Mouse (Mus musculus) ovary, postnatal 10 days (tissue): ENCODE data around the gene Gm17079.
"Not testable (repeated sequence)": the region's sequence is repeated elsewhere in the genome, so short reads cannot be mapped to it uniquely, and the experiment has no call there.

ENCODE experiments used
- DNase-seq: peaks from one replicate; pipeline ENCODE4 v3.0.0; 2022; ENCODE audit warnings: low spot score

Gm17079 gene

DNA sequence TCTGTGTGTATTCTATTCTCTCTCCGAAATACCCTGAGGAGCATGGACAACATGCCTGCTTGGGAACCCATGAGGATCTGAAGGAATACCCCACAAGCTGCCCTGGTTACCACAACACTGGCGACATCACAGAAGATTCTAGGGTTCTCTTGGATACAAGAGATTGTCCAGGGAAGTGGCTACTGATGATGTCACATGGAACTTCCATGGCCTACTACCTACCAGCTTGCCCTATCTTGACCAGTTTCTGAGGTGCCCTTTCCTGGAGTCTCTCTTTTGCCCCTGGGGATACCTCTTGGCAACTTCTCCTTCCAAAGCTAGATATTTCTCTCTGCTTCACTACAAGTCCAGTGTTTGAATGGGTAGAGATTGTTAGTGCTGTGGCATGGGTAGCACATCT lies at the start of gene Gm17079:
TSS of gene Gm17079 (minus strand) at position 101 of the 400 bp plus-strand sequence.
- DNase-seq = not testable (repeated sequence)

DNA sequence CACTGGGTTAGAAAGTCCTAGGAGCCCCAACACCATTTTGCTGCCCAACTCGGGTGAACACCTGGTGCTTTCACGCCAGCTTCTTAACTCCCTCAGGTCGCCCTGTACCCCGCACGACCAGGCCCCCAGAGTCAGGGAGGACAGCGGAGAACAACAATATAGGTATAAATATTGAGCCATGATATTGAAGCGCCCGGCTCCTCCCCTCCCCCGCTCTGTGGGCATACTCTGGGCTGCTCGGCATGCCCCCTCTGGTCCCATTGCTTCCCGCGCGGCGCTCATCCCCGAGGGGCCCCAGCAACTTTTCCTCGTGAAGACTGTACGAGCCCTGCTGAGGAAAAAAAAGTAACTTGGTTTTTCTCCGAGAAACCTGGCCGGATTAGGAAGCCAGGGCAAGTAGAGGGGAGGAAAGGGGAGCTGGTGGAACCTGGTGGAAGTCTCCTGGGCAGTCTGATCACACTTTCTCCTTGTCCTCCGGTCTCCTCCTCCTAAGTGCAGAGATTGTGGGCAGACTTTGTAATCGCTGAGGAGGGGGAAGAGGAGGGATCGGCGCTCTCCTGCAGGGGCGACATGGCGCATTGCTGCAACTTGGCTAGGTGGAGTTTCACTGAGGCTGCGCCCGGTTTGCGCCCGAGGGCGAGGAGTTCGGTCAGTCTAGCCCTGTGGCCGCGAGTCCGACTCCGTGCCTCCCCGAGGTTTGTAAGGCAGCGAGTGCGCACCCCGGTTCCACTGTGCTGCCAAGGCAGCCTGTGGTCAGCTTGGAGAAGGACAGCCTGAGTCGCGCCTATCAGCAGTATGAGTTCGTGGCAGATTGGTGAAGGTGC lies 45.3 kb upstream of the Gm17079 start:
- no peak for DNase-seq

DNA sequence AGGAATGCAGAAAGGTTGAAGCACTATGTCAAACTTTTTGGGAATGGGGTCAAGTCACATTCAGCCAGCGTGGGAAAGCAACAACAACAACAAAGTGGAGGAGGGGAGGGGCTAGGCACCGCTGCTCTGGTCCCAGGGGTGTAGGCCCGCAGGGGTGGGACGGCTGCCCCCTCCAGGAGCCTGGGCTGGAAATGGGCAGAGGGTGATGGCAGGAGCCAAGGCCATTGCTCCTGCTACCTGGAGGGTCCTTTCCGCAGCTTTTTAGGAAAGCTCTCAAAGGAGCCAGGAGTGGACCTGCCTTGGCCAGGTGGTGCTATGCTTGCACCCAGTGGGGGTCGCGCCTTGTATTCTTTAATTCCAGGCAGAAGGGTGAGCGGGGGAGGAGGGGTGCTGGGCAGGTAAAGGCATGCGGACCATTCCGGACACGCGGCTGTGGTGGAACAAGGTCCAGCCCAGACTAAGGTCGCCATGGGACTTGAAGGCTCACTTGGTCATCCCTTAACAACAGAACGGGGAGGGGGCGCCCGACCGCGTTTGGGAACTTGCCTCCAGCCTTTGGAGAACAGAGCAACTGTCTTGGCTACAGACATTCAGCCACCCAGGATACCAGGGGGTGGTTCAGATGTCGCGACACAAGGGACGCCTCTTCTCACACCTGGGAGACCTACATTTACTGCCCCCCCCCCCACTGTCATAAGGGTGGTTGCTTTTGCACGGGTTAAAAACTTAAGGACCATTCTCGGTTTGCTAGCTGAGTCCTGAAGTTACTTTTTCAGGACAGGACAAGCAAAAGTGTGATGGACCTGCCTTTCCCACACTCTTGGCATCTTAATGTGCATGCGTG lies 44.1 kb upstream of the Gm17079 start:
- DNase-seq = no peak

- no peak for DNase-seq
These were observed 43.3 kb upstream of the Gm17079 start for GRCm38 (mm10) chr14:51738411-51739149.

- DNase-seq = no peak
These were observed 42.7 kb upstream of the Gm17079 start for GRCm38 (mm10) chr14:51737967-51738366.

GRCm38 (mm10) chr14:51717083-51717482 lies 21.8 kb upstream of the Gm17079 start, which contains the start of gene Gm5800:
TSS of gene Gm5800 (minus strand) at chr14:51717183.
- no peak for DNase-seq

DNA sequence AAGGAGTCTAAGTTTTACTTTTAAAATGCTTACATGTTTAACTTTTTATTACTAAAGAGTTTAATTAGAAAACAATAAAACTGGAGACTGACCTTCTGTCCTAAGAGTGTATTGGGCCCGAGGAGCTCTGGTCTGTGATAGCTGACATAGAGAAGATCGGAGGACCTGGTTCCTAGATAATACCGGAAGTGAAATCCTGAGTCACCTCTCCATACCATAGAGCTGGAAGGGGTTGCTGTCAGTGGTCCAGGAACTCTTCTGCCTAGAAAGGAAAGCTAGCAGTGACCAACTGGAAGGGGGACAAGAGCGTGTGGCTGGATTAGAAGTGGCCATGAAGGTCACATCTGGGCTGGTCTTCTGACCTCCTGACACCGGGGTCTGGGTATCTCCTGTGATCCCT lies 18.0 kb downstream of the Gm17079 start:
- no peak for DNase-seq
